Mouse (Mus musculus) heart, embryonic 12.5 days (tissue): ENCODE measurements at regions not wholly inside any gene's neighbourhood (a gene's known extent, or its start where the extent isn't known, plus 50 kb on each side); places are given as distances from the start of the nearest gene placed in this dataset.

Source experiments
- ATAC-seq: fragments of 200-750 bp; cut with Nextera tagmentation; 2 replicates; pipeline ENCODE4 v1.8.0; 2017; ENCODE audit warnings: moderate TSS enrichment, moderate library complexity; ENCODE audit not compliant: insufficient number of reproducible peaks, low FRiP score
- H3K27ac ChIP-seq: fragments of 300-500 bp; sonication (generic); 2 replicates; pipeline ENCODE4 v1.5.1; 2016; ENCODE audit warnings: mild to moderate bottlenecking, moderate library complexity; ENCODE audit not compliant: poor library complexity, severe bottlenecking
- H3K27me3 ChIP-seq: fragments of 300-500 bp; sonication (generic); replicated peaks from 2 replicates; pipeline ENCODE4 v1.6.1; 2016; ENCODE audit warnings: mild to moderate bottlenecking, moderate library complexity
- H3K36me3 ChIP-seq: fragments of 300-500 bp; sonication (generic); 2 replicates; pipeline ENCODE4 v1.6.1; 2016; ENCODE audit warnings: mild to moderate bottlenecking, moderate library complexity
- H3K4me1 ChIP-seq: fragments of 300-500 bp; sonication (generic); replicated peaks from 2 replicates; pipeline ENCODE4 v1.6.1; 2016; ENCODE audit warnings: mild to moderate bottlenecking
- H3K4me2 ChIP-seq: fragments of 300-500 bp; sonication (generic); 2 replicates; pipeline ENCODE4 v1.6.1; 2016; ENCODE audit warnings: mild to moderate bottlenecking, moderate library complexity
- H3K4me3 ChIP-seq: fragments of 300-500 bp; sonication (generic); 2 replicates; pipeline ENCODE4 v1.5.1; 2016; ENCODE audit warnings: mild to moderate bottlenecking
- H3K9ac ChIP-seq: fragments of 300-500 bp; sonication (generic); 2 replicates; pipeline ENCODE4 v1.6.1; 2016; ENCODE audit warnings: mild to moderate bottlenecking, moderate library complexity
- H3K9me3 ChIP-seq: fragments of 300-500 bp; sonication (generic); replicated peaks from 2 replicates; pipeline ENCODE4 v1.6.1; 2016; ENCODE audit warnings: mild to moderate bottlenecking, moderate library complexity
- WGBS: fragments of 180-500 bp; shearing (Covaris S2); methylation state at CpG from one replicate; pipeline ENCODE4 v1.1.7; 2016; 5-methylcytosine and 5-hydroxymethylcytosine counted together

DNA sequence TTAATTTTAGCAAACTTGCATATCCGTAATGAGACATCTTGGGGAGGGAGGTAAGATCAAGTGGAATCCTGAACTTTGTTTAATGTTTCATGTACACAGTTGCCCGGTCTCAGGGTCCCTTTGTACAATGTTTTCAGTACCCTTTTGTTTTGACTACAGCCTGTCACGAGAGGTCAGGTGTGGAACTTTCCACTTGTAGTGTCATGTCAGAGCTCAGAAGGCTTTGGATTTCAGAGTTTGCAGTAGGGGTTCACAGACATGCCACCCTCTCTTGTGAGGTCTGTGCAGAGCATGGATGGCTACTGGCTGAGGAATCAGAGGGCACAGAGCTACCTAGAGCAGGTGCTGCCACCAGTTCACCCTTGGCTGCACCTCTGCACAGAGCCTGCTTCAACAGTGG is 287.3 kb downstream of the Cog6 start:
- Histone ChIP-seq H3K9ac (no peak overlapping the region), H3K36me3 (no peaks in the 10 kb centered on the region), H3K27me3 (no peaks in the 10 kb centered on the region), H3K4me3 (no peak overlapping the region), H3K4me2 (no peak overlapping the region), H3K4me1 (peaks cover 10% of the 10 kb centered on the region; the same call in 1 of the 2 replicates), H3K9me3 (no peaks in the 10 kb centered on the region), H3K27ac (no peak overlapping the region)
- WGBS: 80% methylated on average over 3 of the region's 3 CpGs
- ATAC-seq: no peak

DNA sequence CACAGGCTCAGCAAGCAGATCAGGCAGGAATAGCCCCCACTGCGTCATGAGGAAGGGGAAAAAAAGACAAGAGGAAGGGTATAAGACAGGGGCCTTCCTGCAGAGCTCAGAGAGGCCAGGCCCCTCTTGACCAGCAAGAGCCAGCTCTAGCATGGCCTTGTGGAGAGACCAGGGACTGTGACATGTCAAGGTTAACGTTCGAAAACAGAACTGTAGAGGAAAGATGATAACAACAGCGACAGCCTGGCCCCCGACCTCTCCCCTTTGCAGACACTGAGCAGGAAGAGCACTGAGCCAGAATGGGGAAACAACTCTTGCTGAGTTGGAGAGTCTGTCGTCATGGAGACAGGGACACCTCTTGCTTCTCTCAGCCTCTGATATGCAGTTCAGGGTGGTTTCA is 288.2 kb downstream of the Cog6 start:
- WGBS: 31% methylated on average over 6 of the region's 6 CpGs
- Histone ChIP-seq H3K4me3 (no peak overlapping the region), H3K36me3 (no peaks in the 10 kb centered on the region), H3K9me3 (no peaks in the 10 kb centered on the region), H3K4me2 (no peak overlapping the region), H3K4me1 (peaks cover 10% of the 10 kb centered on the region; the same call in 1 of the 2 replicates), H3K9ac (no peak overlapping the region), H3K27ac (no peak overlapping the region), H3K27me3 (no peaks in the 10 kb centered on the region)
- ATAC-seq: peak; percentile 82

DNA sequence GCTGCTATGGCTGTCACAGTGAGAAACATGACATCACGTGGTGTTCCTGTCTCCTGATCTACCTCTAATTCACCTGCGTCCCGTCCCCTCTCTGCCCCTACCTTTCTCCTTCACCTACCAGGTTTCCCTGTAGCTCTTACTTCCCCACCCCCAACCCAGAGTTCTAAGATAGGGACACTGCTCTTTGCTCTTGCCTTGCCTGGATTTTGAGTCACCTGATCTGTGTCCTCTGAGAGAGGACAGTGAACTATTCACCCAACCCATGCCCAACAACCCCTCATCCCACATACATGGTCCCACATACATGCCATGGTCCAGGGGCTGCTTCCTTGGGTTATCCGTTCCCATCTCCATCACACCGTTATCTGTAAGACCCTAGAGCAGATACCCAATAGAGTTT is 288.6 kb downstream of the Cog6 start:
- Histone ChIP-seq H3K27ac (no peak overlapping the region), H3K4me3 (no peak overlapping the region), H3K9me3 (no peaks in the 10 kb centered on the region), H3K27me3 (no peaks in the 10 kb centered on the region), H3K4me1 (peaks cover 10% of the 10 kb centered on the region; the same call in 1 of the 2 replicates), H3K36me3 (no peaks in the 10 kb centered on the region), H3K9ac (no peak overlapping the region), H3K4me2 (no peak overlapping the region)
- ATAC-seq: no peak
- WGBS: 84% methylated on average over 5 of the region's 5 CpGs

DNA sequence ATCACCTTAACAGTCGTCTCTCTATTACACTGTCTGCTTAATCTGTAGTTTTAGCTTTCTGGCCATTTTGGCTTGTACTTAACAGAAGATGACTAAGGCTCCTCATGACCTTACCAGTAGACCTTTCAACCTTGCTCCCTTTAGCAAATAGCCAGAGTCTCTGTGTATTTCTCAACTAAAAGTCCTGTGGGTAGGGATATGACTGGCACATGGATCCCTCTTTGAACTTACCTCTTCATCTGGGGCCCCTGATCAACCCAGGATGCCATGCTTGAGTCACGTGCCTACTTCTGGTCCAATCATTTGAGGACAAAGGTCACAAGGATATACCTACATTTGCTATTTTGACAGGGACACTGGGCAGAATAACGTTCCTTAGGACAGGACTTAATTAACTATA is 292.7 kb downstream of the Cog6 start:
- Histone ChIP-seq H3K4me1 (peaks cover 10% of the 10 kb centered on the region; the same call in 1 of the 2 replicates), H3K4me2 (no peak overlapping the region), H3K27ac (no peak overlapping the region), H3K9ac (no peak overlapping the region), H3K36me3 (no peaks in the 10 kb centered on the region), H3K4me3 (no peak overlapping the region), H3K9me3 (no peaks in the 10 kb centered on the region), H3K27me3 (no peaks in the 10 kb centered on the region)
- no peak for ATAC-seq
- WGBS: 80% methylated on average over 3 of the region's 3 CpGs

DNA sequence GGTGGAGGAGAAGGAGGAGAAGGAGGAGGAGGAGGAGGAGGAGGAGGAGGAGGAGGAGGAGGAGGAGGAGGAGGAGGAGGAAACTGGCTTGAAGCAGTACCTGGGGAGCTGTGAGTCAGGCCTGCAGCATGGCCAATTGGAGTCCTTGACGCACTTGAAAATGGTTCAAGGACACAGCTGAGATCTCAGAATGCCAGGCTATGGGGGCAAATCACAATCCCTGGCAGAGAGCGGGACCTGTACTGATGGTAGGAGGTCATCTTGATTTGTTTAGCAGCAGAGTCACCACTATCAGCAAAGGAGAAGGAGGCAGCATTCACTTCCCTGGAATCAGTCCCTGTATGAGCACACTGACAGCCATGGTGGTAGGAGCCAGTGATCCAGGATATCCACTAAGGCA is 294.1 kb downstream of the Cog6 start:
- Histone ChIP-seq H3K4me1 (no peaks in the 10 kb centered on the region), H3K27me3 (no peaks in the 10 kb centered on the region), H3K36me3 (no peaks in the 10 kb centered on the region), H3K9ac (no peak overlapping the region), H3K4me2 (no peak overlapping the region), H3K4me3 (no peak overlapping the region), H3K27ac (no peak overlapping the region), H3K9me3 (no peaks in the 10 kb centered on the region)
- 87% methylated on average over 2 of the region's 2 CpGs for WGBS
- ATAC-seq: no peak

DNA sequence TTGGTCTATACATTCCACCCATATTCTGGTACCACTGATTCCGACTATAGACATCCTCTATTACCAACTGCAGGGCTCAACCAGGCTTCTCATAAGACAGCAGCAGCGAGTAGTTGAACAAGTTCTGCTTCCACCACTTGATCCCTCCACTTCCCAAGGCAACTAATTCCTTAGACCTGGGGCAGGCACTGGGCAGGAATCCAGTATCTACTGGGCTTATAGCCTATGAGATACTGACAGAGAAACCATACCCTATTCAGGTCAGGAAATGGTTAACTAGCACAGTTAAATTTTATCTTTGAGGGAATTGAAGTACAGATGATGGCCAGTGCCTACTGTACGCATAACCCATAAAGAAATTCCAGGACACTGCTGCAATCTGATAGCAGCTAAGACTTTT is 297.9 kb downstream of the Cog6 start:
- Histone ChIP-seq H3K36me3 (no peaks in the 10 kb centered on the region), H3K9ac (no peak overlapping the region), H3K9me3 (no peaks in the 10 kb centered on the region), H3K4me1 (no peaks in the 10 kb centered on the region), H3K27me3 (no peaks in the 10 kb centered on the region), H3K27ac (no peak overlapping the region), H3K4me3 (no peak overlapping the region), H3K4me2 (no peak overlapping the region)
- WGBS: 68% methylated on average over 3 of the region's 3 CpGs
- ATAC-seq: no peak

DNA sequence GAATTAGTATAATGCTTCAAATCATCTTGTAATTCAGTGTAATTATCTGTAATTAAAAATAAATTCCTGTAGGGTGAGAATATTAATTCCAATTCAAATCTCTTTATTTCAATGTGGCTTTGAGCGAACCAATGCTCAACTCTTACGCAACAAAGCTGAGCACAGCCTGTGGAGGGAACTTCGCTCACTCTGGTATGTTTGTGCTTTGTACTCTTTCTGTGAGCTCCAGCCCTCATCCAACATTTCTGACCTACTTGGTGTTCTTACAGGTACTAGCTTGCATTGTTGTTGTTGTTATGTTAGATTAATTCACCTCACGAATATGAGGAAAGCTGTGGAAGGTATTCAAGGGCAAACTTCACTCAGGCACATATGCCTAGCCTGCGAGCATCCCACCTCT is 299.7 kb downstream of the Cog6 start:
- Histone ChIP-seq H3K4me1 (no peaks in the 10 kb centered on the region), H3K4me3 (no peak overlapping the region), H3K9ac (no peak overlapping the region), H3K9me3 (no peaks in the 10 kb centered on the region), H3K27ac (no peak overlapping the region), H3K27me3 (no peaks in the 10 kb centered on the region), H3K36me3 (no peaks in the 10 kb centered on the region), H3K4me2 (no peak overlapping the region)
- 88% methylated on average over 5 of the region's 5 CpGs for WGBS
- ATAC-seq: no peak

DNA sequence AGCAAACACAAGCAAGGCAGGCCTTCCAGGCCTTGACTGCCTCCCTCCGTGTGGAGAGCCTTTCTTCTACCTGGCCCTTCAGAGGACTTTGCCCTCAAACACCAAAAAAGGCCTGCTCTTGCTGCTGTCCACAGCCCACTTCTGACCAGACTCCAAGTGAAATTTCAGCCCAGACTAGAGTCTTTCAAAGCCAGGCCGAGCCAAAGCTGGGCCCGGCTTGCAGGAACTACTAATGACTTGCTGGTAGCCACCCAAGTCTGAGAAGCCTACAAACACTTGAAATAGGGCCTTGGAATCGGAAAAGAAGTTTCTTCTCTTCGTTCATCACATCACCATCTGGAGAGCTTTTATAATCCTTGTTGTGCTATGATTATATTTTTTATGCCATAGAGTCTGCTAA is 304.9 kb downstream of the Cog6 start:
- no peak overlapping the region for H3K9ac ChIP-seq
- whole genome bisulfite sequencing: 84% methylated on average over 5 of the region's 5 CpGs

DNA sequence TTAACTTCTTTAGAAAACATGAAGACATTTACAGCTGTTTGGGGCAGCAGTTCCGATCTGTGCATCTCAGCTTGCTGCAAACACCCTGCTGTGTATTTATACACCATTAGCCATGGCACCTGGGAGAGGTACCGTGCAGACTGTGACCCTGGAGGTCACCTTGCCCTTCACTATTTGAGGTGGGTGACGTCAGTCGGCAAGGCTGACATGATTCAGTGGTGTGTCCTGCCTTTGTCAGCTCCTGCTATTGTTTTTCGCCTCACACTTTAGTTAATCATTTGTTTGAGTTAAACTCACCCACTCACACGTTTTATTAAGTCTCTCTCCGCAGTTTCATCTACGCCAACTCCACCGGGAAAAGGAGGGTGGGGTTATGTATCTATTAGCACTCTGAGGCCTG is 305.9 kb downstream of the Cog6 start:
- H3K27me3 ChIP-seq: no peaks in the 10 kb centered on the region
- no peaks in the 10 kb centered on the region for H3K9me3 ChIP-seq
- no peak for ATAC-seq
- H3K4me2 ChIP-seq: no peak overlapping the region
- 68% methylated on average over 9 of the region's 9 CpGs for WGBS
- no peaks in the 10 kb centered on the region for H3K36me3 ChIP-seq
- no peak overlapping the region for H3K9ac ChIP-seq
- H3K4me1 ChIP-seq: 0 out of 2 replicates have a peak, but pooled peaks cover 7% of the 10 kb centered on the region
- no peak overlapping the region for H3K4me3 ChIP-seq
- H3K27ac ChIP-seq: no peak overlapping the region

More for the DNA sequence above, 304.9 kb downstream of the Cog6 start:
- 0 out of 2 replicates have a peak, but pooled peaks cover 7% of the 10 kb centered on the region for H3K4me1 ChIP-seq
- no peak overlapping the region for H3K4me3 ChIP-seq
- no peak overlapping the region for H3K27ac ChIP-seq
- no peak for ATAC-seq
- no peaks in the 10 kb centered on the region for H3K27me3 ChIP-seq
- H3K4me2 ChIP-seq: no peak overlapping the region
- H3K36me3 ChIP-seq: no peaks in the 10 kb centered on the region
- no peaks in the 10 kb centered on the region for H3K9me3 ChIP-seq

DNA sequence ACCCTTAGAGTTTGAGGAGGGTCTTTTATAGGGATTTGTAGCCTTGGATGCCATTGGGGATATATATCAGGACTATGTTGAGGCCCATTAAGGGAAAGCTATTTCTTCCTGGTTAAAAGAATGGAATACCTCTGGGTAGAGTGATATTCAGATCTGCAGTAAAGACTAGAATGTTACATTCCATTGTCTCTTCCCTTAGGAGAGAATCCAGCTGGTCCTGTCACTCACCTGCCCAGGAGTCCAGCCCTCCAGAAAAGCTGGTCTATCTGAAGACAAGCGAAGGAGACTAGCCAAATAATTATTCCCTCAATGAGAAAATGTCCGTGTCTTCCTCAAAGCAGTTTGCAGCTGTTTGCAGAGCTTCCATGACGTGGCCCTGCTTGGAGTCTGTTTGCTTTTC is 308.3 kb downstream of the Cog6 start:
- H3K9me3 ChIP-seq: no peaks in the 10 kb centered on the region
- no peak overlapping the region for H3K9ac ChIP-seq
- 81% methylated on average over 3 of the region's 3 CpGs for WGBS
- H3K27ac ChIP-seq: no peak overlapping the region
- ATAC-seq: no peak
- no peak overlapping the region for H3K4me3 ChIP-seq
- H3K36me3 ChIP-seq: no peaks in the 10 kb centered on the region
- H3K4me1 ChIP-seq: 0 out of 2 replicates have a peak, but pooled peaks cover 7% of the 10 kb centered on the region
- no peak overlapping the region for H3K4me2 ChIP-seq
- H3K27me3 ChIP-seq: no peaks in the 10 kb centered on the region

DNA sequence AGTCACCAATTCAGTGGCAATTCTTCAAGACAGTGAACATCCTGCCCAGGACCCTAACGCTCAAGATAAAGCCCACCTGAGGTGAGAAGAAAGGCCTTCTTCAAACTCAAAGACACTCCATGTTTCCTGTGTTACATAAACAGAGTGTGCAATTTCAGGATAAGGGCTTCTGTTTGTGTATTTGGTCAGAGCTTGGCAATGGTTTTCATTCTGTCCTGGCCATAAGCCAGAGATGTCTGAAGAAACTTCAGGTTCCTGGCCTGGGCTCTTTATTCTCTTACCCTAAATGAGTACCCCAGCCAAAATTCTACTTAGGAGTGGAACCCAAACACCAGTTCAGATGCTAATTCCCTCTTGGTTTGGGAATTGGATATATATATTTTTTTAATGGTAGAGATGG is 308.7 kb downstream of the Cog6 start:
- 51% methylated on average over 1 of the region's 1 CpGs for WGBS
- H3K4me3 ChIP-seq: no peak overlapping the region
- H3K9me3 ChIP-seq: no peaks in the 10 kb centered on the region
- no peaks in the 10 kb centered on the region for H3K27me3 ChIP-seq
- no peak overlapping the region for H3K9ac ChIP-seq
- no peaks in the 10 kb centered on the region for H3K36me3 ChIP-seq
- H3K4me2 ChIP-seq: no peak overlapping the region
- H3K27ac ChIP-seq: no peak overlapping the region
- ATAC-seq: no peak
- 0 out of 2 replicates have a peak, but pooled peaks cover 7% of the 10 kb centered on the region for H3K4me1 ChIP-seq

DNA sequence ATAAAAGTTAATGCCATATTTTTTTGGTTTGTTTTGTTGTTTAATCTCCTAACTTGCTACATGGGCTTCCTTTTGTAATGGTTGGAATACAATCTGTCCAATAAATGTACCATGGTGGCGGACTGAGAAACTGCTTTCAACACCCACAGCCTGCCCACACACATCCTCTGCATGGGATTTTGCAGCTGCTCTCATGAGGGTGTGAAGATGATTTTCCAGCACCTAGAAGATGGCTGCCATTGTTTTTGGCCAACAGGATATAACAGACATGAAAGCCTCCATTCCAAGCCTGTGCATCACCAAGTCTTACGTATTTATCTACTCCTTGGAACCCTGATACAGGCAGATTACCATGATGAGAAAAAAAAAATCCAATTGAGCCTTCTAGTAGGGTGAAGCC is 310.4 kb downstream of the Cog6 start:
- WGBS: 80% methylated on average over 2 of the region's 2 CpGs
- H3K27me3 ChIP-seq: no peaks in the 10 kb centered on the region

More for the DNA sequence above, 310.4 kb downstream of the Cog6 start:
- Histone ChIP-seq H3K4me1 (0 out of 2 replicates have a peak, but pooled peaks cover 7% of the 10 kb centered on the region), H3K9ac (no peak overlapping the region), H3K36me3 (no peaks in the 10 kb centered on the region), H3K27ac (no peak overlapping the region), H3K4me3 (no peak overlapping the region), H3K4me2 (no peak overlapping the region), H3K9me3 (no peaks in the 10 kb centered on the region)
- no peak for ATAC-seq
